Mouse (Mus musculus) limb, embryonic 14.5 days (tissue): ENCODE results near the gene Acsbg2. TPM values are rescaled to one million over a fixed set of nuclear protein-coding genes. Genes with fewer than 3 reads are reported as not detected.

Source experiments
- ATAC-seq: fragments of 200-750 bp; cut with Nextera tagmentation; 2 replicates; pipeline ENCODE4 v1.8.0; 2017; ENCODE audit warnings: low read depth, moderate number of reproducible peaks, moderate TSS enrichment; ENCODE audit not compliant: low FRiP score
- DNase-seq: peaks from one replicate; pipeline ENCODE4 v3.0.0-alpha.2; 2015; ENCODE audit warnings: low spot score
- H3K27ac ChIP-seq: fragments of 300-500 bp; sonication (generic); replicated peaks from 2 replicates; pipeline ENCODE4 v1.5.1; 2014; ENCODE audit warnings: low read depth, mild to moderate bottlenecking, low read length, moderate library complexity, mixed read lengths
- H3K27me3 ChIP-seq: fragments of 300-500 bp; sonication (generic); 2 replicates; pipeline ENCODE4 v1.6.1; 2014; ENCODE audit warnings: low read length, mixed read lengths; ENCODE audit not compliant: control insufficient read depth, insufficient read depth
- H3K36me3 ChIP-seq: fragments of 300-500 bp; sonication (generic); 2 replicates; pipeline ENCODE4 v1.6.1; 2014; ENCODE audit warnings: mild to moderate bottlenecking, low read length, moderate library complexity, mixed read lengths; ENCODE audit not compliant: control insufficient read depth, insufficient read depth
- H3K4me1 ChIP-seq: fragments of 300-500 bp; sonication (generic); 2 replicates; pipeline ENCODE4 v1.6.1; 2014; ENCODE audit warnings: antibody characterized with exemption, low read length, mixed read lengths; ENCODE audit not compliant: control insufficient read depth, insufficient read depth
- H3K4me2 ChIP-seq: fragments of 300-500 bp; sonication (generic); replicated peaks from 2 replicates; pipeline ENCODE4 v1.6.1; 2014; ENCODE audit warnings: low read depth, mild to moderate bottlenecking, low read length, moderate library complexity; ENCODE audit not compliant: severe bottlenecking
- H3K4me3 ChIP-seq: fragments of 300-500 bp; sonication (generic); replicated peaks from 2 replicates; pipeline ENCODE4 v1.5.1; 2014; ENCODE audit warnings: low read length
- H3K9ac ChIP-seq: fragments of 300-500 bp; sonication (generic); 2 replicates; pipeline ENCODE4 v1.6.1; 2014; ENCODE audit warnings: mild to moderate bottlenecking, low read depth, low read length, moderate library complexity; ENCODE audit not compliant: severe bottlenecking
- H3K9me3 ChIP-seq: fragments of 300-500 bp; sonication (generic); 2 replicates; pipeline ENCODE4 v1.6.1; 2016; ENCODE audit warnings: low read length; ENCODE audit not compliant: control insufficient read depth
- POLR2A ChIP-seq: fragments of 200-500 bp; IDR thresholded peaks from 2 replicates; pipeline ENCODE4 v1.8.0; 2012; ENCODE audit warnings: inconsistent platforms, mild to moderate bottlenecking, moderate library complexity, borderline replicate concordance; ENCODE audit not compliant: insufficient read depth, insufficient read length; ENCODE audit errors: extremely low read depth
- WGBS: fragments of 180-500 bp; shearing (Covaris S2); extraction: QIAGEN DNeasy Blood & Tissue Kit; methylation state at CpG from one replicate; pipeline ENCODE4 v1.1.7; 2014; 5-methylcytosine and 5-hydroxymethylcytosine counted together
- polyA plus RNA-seq, 2 experiments: library from polyadenylated mRNA; depleted of rRNA in 1 of 2; stranded (reverse) in 1 of 2; unstranded in 1 of 2; fragments of >200 nt; fragmentation: Nextera tagmentation in 1 of 2; extraction: Ambion mirVana in 1 of 2; gene quantifications; 2 replicates each; pipeline versions ENCODE4 v1.2.1 to v1.2.3; 2012 to 2014

Acsbg2 gene
- polyA plus RNA-seq, 2 experiments: not detected

DNA sequence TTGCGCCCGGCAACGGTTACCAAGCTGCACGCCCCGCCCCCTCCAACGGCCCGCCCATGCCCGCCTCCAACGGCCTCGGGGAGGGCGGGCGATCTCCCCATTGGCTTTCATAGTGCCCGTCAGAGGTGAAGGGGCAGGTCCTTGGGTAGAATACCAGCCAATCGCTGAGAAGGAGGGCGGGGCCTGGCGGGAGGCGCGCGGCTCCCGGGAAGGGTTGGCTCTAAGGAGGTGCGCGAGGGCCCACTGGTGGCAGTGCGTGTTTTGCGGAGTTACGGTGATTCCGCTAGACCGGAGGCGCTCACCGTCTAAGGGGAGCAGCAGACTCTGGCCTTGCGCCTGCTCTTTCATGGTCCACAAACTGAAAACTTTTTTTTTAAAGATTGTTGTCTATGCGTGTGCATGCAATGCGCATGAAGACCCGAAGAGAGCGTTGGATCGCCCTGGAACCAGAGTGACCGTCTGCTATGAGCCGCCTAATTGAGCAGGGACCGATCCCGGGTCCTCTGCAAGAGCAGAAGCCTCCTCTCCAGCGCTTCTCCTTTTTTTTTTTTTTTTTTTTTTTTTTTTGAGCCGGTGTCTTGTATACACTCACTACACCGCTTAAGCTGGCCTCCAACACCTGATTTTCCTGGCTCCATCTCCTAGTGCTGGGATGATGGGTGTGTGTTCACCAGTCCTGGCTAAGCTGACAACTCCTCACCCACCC lies 43.0 kb downstream of the Acsbg2 start:
- peak overlapping the region; percentile 91 for H3K4me2 ChIP-seq
- ATAC-seq (peak; percentile 98), DNase-seq (peak; percentile 98)
- 1% methylated on average over 37 of the region's 42 CpGs for WGBS
- no peak for TF ChIP-seq POLR2A
- peak overlapping the region; percentile 61 for H3K4me3 ChIP-seq
- H3K36me3 ChIP-seq: no peaks in the 10 kb centered on the region
- peak overlapping the region; percentile 31 for H3K9ac ChIP-seq
- H3K27ac ChIP-seq: no peak overlapping the region
- peaks cover 13% of the 10 kb centered on the region; the same call in 1 of the 2 replicates for H3K27me3 ChIP-seq
- no peaks in the 10 kb centered on the region for H3K9me3 ChIP-seq
- peaks cover 5% of the 10 kb centered on the region; the same call in 1 of the 2 replicates for H3K4me1 ChIP-seq

DNA sequence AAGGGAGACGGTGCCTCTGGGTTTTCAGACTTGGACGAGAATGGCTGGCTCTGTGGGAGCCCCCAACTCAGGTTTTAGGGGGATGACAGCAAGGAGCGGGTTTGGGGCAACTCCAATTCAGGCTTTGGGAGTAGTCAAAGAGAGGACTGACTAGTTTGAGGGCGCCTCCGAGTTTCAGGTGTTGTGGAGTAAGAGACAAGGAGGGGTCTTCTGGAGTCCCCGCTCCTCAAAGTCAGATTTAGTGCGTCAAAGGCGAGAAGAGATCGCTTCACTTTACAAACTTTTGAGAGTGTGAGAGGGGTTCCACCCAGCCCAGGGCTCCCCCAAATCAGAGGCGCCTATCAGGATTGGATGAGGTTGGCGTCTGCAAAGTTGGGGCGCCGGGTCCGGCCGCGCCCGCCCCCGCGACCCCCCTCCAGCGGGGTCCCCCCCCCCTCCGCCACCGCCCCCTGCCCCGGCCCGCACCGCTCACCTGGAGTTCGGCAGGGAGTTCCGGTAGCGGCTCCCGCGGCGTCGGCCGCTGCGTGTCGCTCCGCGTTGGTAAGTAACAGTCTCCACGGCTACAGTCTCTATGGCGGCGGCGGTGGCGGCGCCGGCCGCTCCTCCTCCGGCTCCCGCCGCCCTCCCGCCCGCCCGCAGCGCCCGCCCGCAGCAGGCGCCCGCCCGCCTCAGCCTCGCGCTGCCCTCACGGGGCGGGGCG lies 43.7 kb downstream of the Acsbg2 start, which contains the start of gene Rfx2:
Rfx2 (minus strand) TSS at position 603 of the 700 bp plus-strand sequence.
- Histone ChIP-seq H3K4me3 (peak within 1 kb of the TSS; percentile 61), H3K36me3 (no peaks in the 10 kb centered on the region), H3K27ac (no peak within 1 kb of the TSS), H3K9me3 (no peaks in the 10 kb centered on the region), H3K27me3 (peaks cover 13% of the 10 kb centered on the region; the same call in 1 of the 2 replicates), H3K4me2 (peak within 1 kb of the TSS; percentile 91), H3K4me1 (peaks cover 5% of the 10 kb centered on the region; the same call in 1 of the 2 replicates), H3K9ac (peak within 1 kb of the TSS; percentile 52)
- WGBS: 1% methylated on average over 16 of the region's 62 CpGs
- peak; percentile 16 for DNase-seq
- peak; percentile 79; the same call in 1 of the 2 replicates for ATAC-seq
- TF ChIP-seq POLR2A: no peak

DNA sequence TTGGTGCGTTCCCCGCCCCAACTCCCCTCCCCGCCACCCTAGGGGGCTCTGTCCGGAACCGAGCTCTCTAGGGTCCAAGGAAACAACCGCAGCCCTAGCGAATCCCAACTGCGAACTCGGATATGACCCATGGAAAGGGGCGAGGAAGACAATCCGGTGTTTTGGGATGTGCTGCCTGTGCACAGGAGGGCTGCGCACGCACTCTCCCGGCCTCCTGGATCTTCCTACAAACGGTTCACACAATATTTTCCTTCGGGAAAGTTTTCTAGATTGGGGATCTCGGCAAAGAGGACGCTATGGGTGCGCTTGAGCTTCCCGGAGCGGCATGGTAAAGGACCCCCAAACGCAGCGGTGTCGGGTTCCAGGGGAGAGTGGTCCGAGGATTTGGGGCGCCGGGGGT lies 44.5 kb downstream of the Acsbg2 start:
- peak overlapping the region; percentile 52 for H3K9ac ChIP-seq
- no peak overlapping the region for H3K27ac ChIP-seq
- peak overlapping the region; percentile 91 for H3K4me2 ChIP-seq
- peak overlapping the region; percentile 61 for H3K4me3 ChIP-seq
- WGBS: 1% methylated on average over 27 of the region's 27 CpGs
- no peaks in the 10 kb centered on the region for H3K36me3 ChIP-seq
- H3K4me1 ChIP-seq: peaks cover 5% of the 10 kb centered on the region; the same call in 1 of the 2 replicates
- peaks cover 13% of the 10 kb centered on the region; the same call in 1 of the 2 replicates for H3K27me3 ChIP-seq
- H3K9me3 ChIP-seq: no peaks in the 10 kb centered on the region
- ATAC-seq (no peak), DNase-seq (peak; percentile 18)
- no peak for TF ChIP-seq POLR2A

DNA sequence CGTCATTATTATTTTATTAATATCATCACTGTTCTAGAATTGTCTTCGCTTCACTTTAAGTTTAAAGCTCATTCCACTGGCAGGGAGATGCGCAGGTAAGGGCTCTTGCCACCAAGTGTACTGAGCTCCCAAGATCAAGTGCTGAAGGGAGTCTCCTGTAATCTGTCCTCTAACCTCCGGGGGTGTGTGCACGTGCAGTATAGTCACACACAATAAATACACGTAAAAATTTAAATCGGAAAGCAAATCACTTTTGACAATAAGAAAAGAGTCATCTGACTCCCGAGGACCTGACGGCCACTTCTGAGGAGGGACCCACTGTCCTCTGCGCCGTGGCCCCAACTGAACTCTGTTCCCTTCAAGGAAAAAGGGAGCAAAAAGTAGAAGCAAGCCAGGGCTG lies 45.1 kb downstream of the Acsbg2 start:
- ATAC-seq (no peak), DNase-seq (no peak)
- Histone ChIP-seq H3K4me1 (peaks cover 5% of the 10 kb centered on the region; the same call in 1 of the 2 replicates), H3K9ac (no peak overlapping the region), H3K9me3 (no peaks in the 10 kb centered on the region), H3K27me3 (peaks cover 13% of the 10 kb centered on the region; the same call in 1 of the 2 replicates), H3K36me3 (no peaks in the 10 kb centered on the region), H3K4me3 (peak overlapping the region; percentile 61), H3K4me2 (peak overlapping the region; percentile 91), H3K27ac (no peak overlapping the region)
- no peak for TF ChIP-seq POLR2A
- WGBS: 28% methylated on average over 11 of the region's 11 CpGs

DNA sequence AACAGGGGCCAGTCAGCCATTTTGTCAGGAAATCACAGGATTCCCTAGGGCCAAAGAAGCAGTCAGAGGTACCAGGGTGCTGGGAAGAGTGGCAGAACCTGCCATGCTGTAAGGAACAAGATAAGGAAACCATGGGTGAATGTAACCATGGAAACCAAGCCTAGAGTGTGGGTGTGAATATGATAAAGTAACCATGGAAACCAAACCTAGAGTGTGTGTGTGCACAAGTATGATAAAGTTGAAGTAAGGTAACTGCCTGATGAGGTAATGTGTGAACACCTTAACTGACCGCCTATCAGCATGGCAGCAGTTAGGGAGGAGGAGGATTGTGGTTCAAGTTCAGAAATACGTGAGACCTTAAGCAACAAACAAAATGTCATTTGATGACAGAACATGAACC lies 47.5 kb downstream of the Acsbg2 start:
- ATAC-seq: no peak

More for the DNA sequence above, 47.5 kb downstream of the Acsbg2 start:
- Histone ChIP-seq H3K4me1 (peaks cover 5% of the 10 kb centered on the region; the same call in 1 of the 2 replicates), H3K27me3 (peaks cover 8% of the 10 kb centered on the region; the same call in 1 of the 2 replicates), H3K27ac (no peak overlapping the region), H3K4me3 (no peak overlapping the region), H3K4me2 (no peak overlapping the region), H3K36me3 (no peaks in the 10 kb centered on the region), H3K9me3 (no peaks in the 10 kb centered on the region), H3K9ac (no peak overlapping the region)
- TF ChIP-seq POLR2A: no peak
- no peak for DNase-seq
- WGBS: 86% methylated on average over 2 of the region's 2 CpGs
